Mouse (Mus musculus) embryo, embryonic 11 days (tissue): ENCODE measurements around the gene Col27a1.

Source experiments
- DNase-seq: peaks from one replicate; pipeline ENCODE4 v3.0.0-alpha.2; 2015

The Col27a1 gene

DNA sequence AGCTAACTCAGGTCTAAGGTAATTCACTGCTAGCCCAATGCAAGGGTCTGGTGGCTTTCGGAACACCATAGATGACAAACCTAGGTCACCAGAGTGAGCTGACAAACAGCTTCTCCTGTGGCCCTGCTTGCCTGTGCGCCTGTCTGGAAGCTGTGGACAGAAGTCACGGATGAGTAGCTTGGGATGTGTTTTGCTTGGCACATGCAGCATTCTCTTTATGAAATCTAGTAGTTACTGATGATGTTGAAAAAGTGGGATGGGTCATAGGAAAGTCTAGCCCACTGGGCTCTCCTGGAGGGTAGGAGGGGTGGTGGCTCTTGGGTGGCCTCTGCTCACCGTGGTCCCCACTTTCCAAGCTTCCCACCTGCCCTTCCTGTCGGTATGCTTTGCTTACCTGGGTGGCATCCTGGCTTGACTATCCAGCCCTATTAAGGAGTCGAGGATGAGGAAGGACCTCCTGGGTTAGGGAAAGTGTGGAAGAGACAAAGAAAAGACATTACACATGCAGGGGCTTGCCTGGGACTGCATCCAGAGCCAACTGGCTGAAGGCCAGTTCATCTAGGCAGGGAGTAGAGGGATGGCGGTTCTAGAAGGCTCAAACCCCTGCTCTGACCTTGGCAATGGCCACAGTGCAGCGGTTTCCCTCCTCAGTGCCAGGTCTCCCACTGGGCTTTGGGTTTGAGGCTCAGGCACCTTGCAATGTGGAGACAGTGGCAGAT, 12.5 kb downstream of the Col27a1 start:
- DNase-seq, result no peak

DNA sequence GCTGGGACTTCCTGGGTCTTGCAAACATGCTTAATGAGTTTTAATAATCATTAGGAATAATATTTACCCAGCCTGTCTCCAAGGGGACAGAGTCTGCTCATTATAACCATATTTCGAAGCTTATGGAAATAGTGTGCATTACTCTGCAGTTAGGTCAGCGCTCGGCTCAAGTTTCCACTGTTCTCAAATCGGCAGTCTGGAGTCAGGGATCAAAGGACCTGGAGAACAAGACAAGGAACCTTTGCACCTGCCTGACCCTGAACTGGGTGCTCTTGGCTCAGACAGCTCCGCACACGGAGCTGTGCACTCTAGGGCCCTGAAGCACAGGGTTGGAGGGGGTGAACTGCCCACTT, 13.1 kb downstream of the Col27a1 start:
- DNase-seq, result no peak

DNA sequence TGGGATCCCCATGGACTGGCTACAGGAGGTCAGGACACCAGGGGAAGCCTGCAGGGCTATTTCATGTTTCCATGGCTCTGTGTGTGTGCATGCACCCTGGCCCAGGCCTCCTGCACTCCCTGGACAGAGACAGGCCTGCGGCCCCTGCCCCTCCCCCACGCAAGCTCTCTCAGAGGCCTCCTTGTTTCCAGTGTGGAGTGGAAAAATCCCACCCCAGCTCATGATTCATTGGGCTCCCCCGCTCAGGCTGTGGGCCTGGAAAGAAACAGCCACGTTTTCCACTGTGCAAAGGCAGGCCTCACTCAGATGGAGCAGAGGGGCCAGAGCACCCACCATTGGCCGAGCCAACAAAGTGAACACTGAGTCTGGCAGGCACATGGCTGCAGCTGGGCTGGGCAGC, 15.1 kb downstream of the Col27a1 start:
- DNase-seq, result peak; percentile 37

DNA sequence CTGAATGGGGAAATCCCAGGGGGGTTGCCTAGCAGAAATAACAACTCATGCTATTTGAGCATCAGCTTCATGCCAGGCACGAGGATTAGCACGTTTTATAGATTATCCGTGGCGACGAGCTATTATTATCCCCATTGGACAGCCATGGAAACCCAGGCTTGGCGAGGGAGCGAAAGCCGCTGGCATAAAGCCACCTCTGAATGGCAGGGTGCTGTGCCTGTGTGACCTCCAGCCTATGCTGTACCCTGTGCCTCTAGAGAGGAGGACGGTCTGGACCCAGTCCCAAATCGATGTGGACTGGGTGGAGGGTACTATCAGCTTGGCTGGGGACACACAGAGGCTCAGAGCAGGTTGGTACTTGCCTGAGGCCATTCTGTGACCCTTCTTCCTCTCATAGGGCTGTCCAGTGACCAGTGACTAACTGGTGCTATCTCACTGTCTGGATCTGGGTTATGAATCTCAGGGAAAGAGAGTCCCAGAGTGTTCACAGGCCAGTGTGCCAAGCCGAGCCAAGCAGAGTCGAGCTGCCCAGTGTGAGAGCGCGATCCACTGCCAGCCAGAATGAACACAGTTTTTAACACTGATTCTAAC, 16.3 kb downstream of the Col27a1 start:
- no peak for DNase-seq

DNA sequence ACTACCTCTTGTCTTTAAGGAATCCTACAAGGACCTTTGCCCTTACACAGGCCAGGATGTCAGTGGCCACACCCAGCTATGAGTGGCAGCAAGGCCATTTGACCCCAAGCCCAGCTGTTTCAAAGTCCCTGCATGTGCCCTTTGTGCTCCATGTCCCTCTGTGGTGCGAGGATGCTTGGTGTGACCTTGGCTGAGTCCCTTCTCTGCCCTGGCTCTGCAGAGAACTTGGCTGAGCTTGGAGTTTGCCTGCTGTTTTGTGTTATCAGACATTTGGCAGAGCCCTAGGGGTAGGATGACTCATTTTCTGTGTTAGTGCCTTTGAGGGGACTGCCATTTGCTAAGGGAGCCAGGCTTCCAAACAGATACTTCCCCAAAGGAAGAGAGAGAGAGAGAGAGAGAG, 17.3 kb downstream of the Col27a1 start:
- no peak for DNase-seq

DNA sequence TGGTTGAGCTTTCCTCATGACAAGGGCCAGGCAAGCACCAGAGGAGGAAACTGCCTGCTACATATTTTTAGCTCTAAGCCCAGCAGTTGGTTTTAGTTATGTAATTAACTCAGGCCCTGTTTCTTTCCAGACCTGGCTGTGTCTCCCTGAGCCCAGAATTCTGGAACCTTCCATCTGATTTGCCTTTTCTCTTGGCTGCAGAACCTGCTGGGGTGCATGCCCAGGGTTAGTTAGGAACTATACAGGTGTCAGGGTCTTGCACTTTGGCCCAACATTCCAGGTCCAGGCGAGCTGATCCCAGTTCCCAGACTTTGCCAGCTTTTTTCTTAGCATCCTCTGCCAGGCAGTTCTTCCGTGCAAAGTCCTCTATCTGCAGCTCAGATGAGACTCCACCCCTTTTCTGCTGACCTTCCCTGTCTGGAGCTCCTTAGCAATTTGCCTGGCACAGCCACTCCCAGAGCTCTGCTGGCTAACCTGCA, 18.8 kb downstream of the Col27a1 start:
- no peak for DNase-seq

DNA sequence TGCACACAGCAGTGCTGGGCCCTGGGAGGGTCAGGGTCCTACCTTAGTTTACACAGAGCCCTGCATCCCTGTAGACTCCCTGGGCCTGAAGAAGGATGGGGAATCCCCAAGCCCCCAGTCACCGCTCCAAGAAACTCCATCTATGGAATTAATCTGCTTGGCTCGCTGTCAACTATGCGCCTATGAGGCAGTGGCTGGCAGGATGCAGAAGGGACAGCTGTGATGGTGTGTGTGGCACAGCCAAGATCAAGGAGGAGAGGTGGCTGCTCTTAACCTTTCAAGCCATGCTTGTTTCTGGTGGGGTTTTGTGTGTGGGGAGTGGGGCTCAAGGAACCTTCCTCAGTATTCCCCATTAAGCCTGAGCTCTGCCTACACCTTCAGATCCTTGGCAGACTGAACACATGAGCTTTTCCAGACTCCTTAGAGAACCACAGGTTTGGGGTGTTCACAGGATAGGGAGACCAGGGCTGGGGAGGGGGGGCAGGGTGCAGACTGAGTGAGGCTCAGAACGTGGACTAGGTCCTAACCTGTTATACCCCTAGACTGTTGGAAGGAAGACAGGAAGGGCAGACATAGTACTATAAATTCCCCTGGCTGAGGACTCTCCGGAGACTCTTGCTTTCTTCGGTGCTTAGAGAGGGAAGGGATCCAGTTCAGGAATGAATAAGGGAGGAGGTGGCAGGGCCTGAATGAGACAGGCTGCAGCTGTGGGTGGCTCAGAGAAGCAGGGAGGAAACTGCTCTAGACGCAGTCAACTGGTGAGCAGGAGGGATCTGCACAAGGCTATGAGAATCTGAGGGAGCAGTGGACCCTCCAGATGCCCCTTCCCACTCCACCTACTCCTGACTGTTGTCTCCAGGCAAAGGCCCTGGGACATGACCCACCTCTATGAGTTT, 20.0 kb downstream of the Col27a1 start:
- DNase-seq, result no peak

DNA sequence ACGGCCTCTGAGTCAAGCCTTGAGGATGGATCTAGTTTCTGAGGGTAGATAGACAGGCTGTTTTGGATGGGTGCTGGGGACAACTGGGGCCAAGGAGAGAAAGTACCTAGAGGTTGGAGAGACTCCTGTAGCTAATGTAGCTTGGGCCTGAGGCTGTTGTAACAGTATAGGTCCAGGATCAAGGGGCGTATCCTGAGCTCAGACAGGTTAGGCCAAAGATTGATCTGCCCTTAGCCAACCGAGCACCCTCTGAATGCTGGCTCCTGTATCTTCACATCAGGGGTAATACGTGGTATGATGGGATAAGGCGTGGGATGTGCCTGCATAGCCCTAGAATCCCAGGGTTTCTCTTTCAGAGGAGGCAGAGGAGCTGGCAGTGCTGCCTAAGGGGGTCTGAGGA, 21.0 kb downstream of the Col27a1 start:
- DNase-seq, result no peak

DNA sequence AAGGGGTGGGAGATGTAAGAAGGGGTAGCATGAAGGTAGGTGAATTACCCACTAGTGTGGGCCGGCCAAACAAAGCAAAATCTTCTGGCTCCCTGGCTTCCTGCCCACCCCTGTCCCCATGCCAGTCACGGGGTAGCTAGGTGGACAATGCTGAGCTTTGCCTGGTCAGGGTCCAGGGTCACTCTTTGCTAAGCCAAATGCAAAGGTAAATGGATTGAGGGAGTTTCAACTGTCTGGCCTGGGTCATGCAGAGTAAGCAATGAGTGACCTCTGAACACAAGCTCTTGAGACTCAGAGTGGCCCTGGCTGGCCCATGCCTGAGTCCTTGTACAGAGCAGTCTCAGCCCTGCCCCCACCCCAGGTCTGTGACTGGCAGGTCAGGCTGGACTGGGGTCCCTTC, 22.4 kb downstream of the Col27a1 start:
- no peak for DNase-seq

DNA sequence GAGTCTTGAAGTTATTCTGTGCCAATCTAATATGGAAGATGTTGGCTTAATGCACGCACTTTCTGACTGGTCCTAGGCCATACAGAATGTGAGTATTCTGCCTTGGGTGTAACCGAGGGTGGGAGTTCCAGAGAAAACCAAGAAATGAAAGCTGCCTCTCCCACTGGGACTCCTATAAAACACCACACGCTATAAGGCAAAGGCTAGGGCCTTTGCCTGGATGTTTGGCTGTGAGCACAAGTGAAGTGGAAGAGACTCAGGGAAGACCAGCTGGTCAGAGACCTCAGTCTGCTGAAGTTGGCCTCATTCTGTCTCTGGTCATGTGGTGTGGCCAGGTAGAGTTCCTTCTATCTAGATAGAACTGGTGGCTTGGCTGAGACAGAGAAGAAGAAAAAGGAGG, 23.4 kb downstream of the Col27a1 start:
- DNase-seq, result no peak

DNA sequence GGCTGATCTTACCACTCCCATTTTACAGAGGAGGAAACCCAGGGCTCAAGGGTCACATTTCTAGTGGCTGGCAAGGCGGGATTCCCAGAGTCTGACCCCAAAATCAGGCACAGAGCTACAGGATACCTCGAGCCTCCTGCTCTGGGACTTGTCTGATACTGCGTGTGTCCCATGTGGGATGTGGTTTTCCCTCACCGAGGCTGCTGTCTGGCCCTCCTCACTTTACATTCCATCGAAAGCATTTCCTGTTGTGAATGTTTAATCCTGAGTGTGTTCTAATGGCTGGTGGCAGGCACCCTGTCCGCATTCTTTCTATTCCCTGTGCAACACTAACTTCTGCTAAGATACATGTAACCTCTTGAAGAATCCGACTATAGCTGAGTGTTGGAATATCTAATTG, 24.3 kb downstream of the Col27a1 start:
- DNase-seq, result no peak

DNA sequence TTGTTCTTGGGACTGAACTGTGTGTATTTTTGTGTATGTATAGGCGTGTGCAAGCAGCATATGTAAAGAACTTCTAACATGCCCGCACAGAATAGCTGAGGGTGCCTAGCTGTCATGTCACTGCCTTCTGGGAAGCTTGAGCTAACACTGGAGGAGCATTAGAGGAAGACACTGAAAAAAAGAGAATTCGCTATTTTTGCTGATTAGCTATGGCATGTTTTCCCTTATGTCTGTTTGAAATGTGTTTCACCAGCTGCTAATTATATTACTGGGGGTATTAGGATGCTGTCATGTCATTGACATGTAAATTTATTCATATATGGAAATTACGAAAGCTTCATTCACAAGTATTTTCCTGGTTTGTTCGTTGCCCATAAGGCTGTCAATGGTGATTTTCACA, 24.9 kb downstream of the Col27a1 start:
- DNase-seq, result no peak

DNA sequence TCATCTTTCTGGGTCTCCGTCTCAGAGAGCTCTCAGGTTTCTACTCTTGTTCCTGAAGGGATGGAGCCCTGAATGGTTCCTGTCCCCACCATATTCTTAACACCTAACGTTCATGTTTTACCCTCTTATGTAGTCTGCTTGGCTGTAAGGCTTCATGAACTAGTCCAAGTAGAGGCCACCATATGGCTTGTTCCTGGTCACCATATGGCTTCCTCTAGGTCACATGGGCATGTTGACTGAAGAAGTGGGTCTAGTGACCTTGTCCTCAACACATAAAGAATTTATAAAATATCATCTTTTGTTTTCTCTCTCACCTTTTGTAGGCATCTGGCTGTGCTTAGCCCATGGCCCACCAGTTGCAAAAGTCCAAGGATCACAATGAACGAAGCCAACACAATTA, 27.2 kb downstream of the Col27a1 start:
- DNase-seq, result no peak

DNA sequence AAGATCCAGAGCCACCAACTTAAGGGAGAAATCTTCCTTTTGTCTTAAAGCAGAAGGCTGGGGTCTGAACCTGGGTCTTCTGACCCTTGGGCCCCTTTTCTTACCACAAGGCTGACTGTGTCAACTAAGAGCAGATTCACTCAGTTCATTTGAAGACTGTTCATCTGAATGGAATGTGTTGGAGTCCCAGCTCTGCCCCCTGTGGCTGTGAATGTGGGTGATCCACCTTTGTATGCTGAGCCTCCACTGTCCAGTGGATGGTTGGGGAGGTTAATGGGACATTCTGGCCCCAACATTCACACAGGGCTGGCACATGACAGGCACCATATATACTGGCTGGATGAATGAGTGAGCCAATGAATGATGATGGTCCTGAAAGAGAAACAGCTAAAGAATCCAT, 34.2 kb downstream of the Col27a1 start:
- no peak for DNase-seq

DNA sequence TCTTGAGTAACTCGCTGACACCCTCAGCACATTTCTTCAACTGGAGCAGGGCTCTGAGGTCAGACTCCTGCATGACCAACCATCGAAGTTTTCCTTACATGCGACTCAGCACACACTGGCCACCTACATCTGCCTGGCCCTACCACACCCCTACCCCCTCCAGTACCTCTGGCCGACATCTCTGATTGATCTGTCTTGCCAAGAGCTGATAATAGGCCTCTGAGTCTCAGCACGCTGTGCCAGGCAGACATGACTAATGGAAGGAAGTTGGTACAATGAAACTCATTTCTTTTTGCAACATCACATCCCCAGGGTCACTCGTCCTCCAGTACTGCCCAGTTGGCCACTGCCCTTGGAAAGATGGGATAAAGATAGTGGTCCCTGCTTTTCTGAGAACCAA, 35.1 kb downstream of the Col27a1 start:
- DNase-seq, result no peak

DNA sequence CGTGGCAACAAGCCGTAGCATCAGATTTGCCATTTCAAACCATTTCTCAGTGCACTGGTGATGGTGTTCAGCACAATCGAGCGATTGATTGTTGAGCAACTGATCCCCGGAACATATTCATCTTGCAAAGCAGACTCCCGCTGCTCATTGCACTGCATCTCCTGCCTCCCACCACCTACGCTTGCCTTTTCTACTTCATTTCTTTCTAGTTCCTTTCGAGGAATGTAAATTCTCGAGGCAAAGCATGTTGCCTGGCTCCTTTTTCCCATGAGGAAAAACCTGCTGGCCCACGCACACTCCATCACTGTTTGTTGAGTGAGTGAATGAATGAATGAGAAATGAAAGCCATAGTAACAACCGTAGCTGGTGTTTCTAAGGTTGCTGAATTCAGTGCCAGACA, 38.0 kb downstream of the Col27a1 start:
- no peak for DNase-seq

DNA sequence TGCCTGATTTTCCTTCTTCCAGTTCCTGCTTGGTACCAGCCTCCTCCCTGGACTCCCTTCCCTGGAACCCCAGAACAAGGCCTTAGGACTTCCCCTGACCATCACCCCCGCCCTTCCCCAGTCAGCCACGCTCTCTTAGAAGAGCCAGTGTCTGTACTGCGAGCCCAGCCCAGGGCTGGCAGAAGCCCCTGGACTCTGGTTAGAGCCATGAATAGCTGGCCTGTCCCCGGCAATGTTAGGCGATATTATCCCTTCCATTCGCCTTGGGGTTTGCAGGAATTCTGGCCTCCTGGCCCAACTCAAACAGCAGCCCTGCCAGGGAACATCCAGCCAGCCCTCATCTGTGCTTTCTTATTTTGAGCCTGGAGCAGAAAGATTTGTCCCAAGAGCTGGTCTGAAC, 39.9 kb downstream of the Col27a1 start:
- DNase-seq, result no peak

DNA sequence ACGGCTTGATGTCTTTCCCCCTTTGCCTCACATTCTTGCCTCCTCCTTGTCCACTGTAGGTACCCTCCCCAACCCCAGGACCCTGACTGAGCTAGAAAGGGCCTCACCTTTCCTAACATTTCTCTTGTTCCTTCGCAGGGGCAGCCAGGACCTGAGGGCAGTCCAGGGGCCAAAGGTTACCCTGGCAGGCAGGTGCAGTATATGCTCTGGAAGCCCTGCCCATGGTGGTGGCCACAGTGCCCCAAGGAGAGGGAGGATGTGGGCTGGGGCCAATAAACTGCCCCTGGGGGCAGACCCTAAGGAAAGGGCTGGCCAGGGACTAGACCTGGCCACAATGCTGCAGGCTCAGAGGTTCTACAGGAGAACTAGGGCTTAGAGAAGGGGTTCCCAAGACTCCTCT, 40.3 kb downstream of the Col27a1 start:
- no peak for DNase-seq

DNA sequence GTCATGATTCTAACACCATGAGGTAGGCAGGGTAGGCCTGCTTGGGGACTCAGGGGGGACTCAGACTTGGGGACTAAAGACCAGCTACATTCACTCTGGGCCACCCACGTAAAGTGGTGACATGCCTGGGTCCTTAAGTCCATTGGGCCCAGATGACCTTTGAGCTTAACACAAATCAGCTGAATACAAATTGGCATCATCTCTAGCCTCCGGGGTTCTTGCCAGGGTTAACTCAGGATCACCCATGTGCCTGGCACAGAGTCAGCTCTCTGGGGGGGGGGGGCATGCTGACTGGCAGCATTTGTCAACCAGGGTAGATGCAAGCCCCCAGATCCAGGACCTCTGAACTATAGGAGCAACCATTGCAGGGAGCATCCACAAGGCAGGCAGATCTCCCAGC, 42.6 kb downstream of the Col27a1 start:
- no peak for DNase-seq

DNA sequence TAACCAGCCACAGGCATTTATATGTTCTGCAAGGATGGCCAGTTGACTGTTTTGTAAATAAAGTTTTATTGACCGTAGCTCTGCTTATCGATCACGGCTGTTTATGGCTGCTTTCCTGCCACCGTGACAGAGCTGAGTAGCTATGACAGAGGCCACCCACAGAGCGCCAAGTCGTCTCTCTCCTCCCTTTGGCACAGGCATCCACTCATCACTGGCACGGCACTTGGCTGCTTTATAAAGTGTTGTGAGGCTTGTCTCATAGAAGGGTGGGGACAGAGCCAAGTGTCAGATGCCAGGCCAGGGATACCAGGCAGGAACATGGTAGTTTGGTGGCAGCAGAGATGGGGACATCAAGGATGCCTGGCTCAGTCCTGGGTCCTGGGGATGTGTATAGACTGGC, 43.5 kb downstream of the Col27a1 start:
- DNase-seq, result no peak

DNA sequence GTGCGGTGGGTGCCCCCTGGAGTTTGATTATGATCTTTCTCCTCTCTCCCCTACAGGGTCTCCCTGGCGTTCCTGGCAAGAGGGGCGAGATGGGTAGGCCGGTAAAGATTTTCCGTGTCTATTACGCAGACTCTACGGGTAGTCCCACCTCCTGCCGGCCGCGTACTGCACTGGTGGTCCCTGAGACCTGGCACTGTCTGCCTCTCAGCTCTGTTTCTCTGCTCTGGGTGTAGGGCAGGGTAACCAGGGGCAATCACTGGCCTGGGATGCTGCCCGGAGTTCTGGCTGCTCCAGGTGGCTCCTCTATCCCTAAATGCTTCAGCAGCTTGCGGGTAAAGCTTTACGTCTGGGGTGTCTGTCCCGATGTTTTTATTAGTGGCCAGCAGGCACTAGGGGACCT, 44.3 kb downstream of the Col27a1 start:
- no peak for DNase-seq

DNA sequence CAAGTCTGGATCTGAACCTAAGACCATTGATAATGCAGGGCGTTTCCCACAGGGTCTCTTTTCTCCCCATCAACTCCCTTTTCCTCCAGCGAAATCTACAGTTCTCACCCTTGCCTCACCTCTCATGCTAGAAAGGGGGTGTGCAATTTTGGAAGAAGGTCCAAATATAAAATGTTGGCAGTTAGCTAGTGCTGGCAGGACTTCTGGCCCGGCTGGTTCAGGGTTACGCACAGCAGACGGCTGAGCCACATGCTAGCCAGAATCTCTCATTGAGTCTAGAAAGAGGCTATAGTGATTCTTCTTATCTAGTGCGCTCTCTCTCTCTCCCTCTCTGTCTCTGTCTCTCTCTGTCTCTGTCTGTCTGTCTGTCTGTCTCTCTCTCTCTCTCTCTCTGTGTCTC, 45.3 kb downstream of the Col27a1 start:
- DNase-seq, result no peak

DNA sequence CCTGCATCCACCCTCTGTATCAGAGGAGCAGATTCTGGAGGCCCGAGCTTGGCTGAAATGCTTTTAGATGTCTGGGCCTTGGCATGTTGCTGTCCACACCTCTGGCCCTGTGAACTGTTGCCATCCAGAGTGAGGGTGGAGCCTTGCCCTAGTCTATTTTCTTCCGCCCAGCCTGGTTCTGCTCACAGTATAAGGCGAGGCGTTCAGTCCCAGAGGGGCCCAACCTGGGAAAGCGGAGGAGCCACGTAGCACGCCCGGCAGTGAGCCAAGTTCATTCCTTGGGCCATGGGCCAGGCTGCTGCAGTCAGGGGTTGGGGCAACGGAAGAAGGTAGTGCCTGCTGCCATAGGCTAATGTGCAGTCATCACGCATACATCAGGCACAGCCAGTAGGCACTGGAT, 46.7 kb downstream of the Col27a1 start:
- no peak for DNase-seq

DNA sequence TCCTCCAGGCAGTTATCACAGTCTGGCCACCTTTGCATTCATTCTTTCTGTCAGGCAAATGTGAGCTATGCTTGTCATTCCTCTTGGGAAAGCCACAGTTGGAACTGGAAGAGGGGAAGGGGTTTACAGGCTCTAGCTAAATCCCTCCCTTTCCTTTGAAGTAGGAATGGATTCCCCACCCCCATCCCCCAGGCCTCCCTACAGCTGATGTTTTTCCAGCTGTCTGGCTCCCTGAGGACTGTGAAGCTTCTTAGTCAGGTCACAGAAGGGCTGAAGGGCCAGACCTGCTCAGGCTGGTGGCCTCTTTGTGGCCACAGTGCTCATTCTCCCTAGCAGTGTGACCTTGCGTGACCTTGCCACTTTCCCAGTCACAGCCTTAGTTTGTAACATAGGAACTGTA, 49.1 kb downstream of the Col27a1 start:
- DNase-seq, result peak; percentile 75
